Mouse (Mus musculus): Measurements from ENCODE around the gene Ddx31. TPM values are rescaled to one million over a fixed set of nuclear protein-coding genes. Genes with fewer than 3 reads are reported as not detected.

The Ddx31 gene
- total RNA-seq, 2 experiments from 2014 or later = 4.4 TPM

GRCm38 (mm10) chr2:28863857-28864256 is 23.7 kb downstream of the Ddx31 start:
- no peak for DNase-seq

GRCm38 (mm10) chr2:28867495-28867894 is 27.3 kb downstream of the Ddx31 start:
- DNase-seq = no peak

DNA sequence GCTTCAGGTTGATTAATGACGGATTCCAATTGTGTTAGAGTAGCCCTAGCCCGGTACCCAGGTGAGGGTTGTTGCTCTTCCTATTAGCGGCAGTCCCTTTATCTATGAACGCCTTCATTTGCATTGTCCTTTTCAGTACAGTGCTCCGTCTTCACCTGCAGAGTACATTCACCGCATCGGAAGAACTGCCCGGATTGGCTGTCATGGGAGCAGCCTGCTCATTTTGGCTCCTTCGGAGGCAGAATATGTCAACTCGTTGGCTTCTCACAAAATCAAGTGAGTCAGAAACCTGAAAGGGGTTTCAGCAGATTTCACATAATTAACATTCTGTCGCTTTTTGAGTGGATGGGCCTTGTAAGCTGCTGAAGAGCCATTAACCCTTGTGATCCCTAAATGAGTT is 35.3 kb downstream of the Ddx31 start:
- no peak for DNase-seq

- peak in 1 of 2 experiments; percentile 16 for DNase-seq
Observed at GRCm38 (mm10) chr2:28881275-28881674, 41.1 kb downstream of the Ddx31 start.

DNA sequence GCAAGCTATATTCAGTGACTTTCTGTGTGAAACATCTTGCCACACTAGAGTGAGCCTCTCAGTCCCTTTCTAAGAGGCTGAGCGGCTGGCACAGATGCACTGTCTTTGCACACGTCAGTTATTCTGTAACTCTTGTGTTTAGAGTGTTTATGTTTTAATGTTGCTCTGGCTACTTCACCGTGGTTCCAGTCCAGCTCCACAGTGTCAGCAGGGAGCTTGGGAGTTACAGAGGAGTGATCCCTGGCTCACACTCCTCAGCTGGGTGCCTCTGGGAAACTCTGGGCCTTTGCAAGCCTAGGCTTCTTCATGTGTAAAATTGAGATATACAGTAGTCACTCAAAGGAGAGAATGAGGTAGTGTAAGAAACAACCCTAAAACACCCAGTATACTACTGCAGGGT is 41.8 kb downstream of the Ddx31 start:
- no peak for DNase-seq

DNA sequence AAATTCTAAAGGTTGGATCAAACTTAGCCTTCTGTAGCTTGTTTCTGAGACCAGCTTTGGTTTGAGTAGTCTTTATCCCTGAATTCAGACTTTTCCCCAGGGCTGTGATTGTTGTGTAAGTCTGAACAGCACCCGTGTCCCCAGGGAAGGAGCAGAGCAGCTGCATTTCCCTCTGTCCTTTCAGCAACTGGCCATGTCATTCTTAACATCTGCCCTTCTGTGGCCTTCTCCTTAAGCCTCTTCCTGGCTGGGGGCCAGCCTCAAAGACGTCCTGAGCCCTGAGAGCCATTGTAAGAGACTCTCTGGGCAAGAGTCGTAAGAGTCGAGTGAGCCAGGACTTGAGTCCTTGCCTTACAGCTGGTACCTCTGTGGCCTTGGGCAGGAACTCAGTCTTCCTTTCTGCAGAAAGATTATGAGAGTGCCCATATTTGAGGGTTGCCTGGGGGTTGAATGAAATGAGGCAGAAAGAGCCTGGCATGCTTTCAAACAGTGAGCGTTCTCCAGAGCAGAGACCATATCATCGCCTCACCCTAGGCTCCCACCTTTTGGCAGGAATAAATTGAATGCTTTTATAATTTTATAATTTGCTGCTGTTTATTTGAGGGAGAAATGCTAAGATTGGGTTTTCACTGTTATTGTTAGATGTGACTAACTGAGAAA is 42.8 kb downstream of the Ddx31 start:
- DNase-seq = peak; percentile 9 to 24

DNA sequence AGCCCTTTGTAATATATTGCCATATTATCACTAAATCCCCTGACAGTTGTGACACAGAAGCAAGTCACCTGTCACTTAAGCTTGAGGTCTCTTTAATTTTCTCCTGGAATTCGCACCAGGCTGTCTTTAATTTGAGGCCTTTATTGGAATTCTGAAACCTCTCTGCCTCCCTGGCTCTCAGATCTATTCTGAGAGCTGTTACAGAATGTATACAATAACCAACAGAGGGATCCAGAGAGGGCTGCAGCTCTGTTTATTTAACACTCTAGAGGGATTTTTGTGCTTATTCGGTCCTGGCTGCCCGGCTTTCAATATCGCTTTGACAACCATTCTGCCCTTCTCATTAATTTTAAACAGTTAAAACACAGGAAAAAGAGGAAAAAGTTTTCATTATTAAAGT is 44.7 kb downstream of the Ddx31 start:
- no peak for DNase-seq

DNA sequence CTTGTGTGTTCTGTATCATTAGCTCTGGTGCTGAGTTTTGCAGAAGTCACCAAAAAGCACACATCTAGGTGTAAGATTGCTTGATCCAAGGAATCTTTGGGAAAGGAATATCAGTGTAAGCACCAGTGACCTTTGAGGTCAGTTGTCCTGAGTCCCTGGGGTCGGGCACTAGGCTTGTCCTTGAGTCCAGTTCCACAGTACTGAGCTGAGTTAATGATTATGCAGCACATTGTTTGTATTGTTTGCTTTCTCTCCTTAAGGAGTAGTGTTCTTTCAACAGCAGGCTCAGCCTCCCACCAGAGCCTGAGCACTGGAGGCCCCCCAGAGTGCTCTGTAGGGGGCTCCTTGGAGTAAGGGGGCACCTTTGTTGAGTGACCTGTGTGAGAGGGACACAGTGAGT is 52.6 kb downstream of the Ddx31 start:
- no peak for DNase-seq

DNA sequence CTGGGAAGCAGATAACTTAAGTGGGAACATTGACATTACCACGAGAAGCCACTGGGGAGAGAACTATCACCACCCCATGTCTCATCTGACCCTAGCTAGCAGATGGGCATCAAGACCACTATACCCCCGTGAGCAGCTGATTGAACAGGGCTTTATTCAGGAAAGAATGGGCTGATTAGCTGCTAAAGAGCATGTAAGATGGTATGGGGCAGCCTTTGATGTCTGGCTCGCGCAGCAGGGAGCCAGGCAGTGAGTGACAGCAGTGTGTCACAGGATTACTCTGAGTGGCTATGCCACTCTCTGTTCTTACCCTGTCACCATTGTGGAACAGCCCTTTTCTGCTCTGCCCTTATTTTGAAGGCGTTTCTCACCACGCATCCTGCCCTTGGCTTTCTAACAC is 53.3 kb downstream of the Ddx31 start:
- DNase-seq = no peak

GRCm38 (mm10) chr2:28895876-28896275 is 55.7 kb downstream of the Ddx31 start:
- DNase-seq = no peak

GRCm38 (mm10) chr2:28897340-28897899 is 57.2 kb downstream of the Ddx31 start:
- DNase-seq = no peak

- no peak for DNase-seq
Observed at GRCm38 (mm10) chr2:28902291-28902690, 62.1 kb downstream of the Ddx31 start.

DNA sequence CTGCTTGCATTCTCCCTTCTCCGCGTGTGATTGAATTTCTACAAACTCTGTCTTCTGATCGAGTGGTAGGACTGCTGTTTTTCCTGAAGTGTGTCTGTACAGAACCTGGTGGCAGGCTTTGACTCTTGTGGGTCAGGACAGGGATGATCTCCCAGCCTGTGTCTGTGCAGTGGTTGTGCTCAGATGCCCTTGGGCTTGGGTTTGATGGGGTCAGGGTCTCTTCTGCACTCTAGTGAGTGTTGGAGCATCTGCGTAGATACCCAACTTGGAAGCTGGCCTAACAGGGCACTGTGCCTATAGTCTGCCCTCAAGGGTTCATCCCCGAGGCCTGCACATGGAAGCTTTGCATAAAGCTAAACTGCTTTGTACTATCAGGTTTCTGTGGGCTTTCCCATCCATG is 63.7 kb downstream of the Ddx31 start:
- no peak for DNase-seq

GRCm38 (mm10) chr2:28904786-28905185 is 64.6 kb downstream of the Ddx31 start:
- no peak for DNase-seq

DNA sequence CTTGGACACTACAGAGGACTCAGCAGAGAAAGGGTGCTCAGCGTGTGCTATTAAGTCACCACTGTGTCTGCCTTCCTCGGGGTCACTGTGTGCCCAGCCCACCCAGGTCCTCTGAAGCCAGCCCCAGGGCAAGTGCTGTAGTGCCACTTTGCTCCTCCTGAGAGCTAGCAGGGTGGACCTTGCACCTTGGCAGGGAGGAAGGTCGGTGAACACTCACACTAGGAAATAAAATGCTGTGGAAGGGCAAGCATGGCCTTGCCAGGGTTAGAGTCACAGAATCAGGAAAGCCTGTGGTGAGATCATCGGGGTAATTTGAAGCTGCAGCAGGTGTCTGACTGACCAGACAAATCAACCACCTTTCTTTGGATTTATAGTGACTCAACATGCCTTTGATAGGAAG is 65.4 kb downstream of the Ddx31 start:
- no peak for DNase-seq

- DNase-seq = no peak
Observed at GRCm38 (mm10) chr2:28907691-28908388, 67.6 kb downstream of the Ddx31 start.

GRCm38 (mm10) chr2:28908389-28909153 is 68.4 kb downstream of the Ddx31 start:
- DNase-seq = peak; percentile 16 to 42

DNA sequence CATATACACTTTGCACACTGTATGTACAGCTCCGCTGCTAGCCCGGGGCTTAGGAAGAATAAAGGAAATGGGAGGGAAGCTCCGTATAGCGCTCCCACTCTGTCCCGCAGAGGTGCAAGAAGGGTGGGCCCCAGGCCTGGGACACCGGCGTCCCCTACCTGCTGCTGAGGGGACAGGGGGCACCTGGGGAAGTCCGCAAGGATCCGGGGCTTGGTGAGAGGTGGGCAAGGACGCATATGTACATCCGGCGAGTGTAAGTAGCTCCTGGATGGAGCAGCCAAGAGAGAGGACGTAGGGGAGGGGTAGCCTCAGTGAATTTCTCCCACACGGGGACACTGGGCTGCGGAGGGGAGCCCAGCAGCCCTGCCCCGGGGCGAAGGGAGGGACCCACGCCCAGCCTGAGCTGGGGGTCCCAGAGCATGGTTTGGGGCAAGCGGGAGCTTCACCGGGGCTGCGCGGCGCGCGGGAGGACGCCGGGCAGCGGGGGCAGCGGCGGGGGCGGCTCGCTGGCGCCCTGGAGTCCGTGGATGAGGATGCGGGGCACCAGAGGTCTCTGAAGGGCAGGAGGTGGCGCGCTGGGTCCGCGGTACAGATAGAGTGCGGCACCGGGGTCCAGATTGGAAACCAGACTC is 69.1 kb downstream of the Ddx31 start:
- no peak for DNase-seq

GRCm38 (mm10) chr2:28909818-28910710 is 69.9 kb downstream of the Ddx31 start:
- DNase-seq = no peak

GRCm38 (mm10) chr2:28910877-28911276 is 70.7 kb downstream of the Ddx31 start:
- no peak for DNase-seq

GRCm38 (mm10) chr2:28911331-28912038 is 71.3 kb downstream of the Ddx31 start:
- DNase-seq = no peak

All from heart, adult 18-20 months (tissue).